Mouse (Mus musculus) cerebellum, postnatal 36 days (tissue): ENCODE results near the gene Kcnk4.

Source experiments
- DNase-seq, 2 experiments: peaks; one replicate each; pipeline ENCODE4 v3.0.0; 2021 to 2022; ENCODE audit warnings: mixed read lengths in 2 of 2

Gene Kcnk4

GRCm38 (mm10) chr19:6936299-6936698 lies 2.0 kb upstream of the Kcnk4 start:
- no peak for DNase-seq

- peak; percentile 65 to 71 for DNase-seq
Observed at GRCm38 (mm10) chr19:6933436-6934194, 700 bp downstream of the Kcnk4 start.

- no peak for DNase-seq
Observed at GRCm38 (mm10) chr19:6933102-6933435, 1.2 kb downstream of the Kcnk4 start.

- DNase-seq = no peak
Observed at GRCm38 (mm10) chr19:6932018-6932417, 2.3 kb downstream of the Kcnk4 start.

- peak in 1 of 2 experiments; percentile 20 for DNase-seq
Observed at GRCm38 (mm10) chr19:6931002-6931401, 3.3 kb downstream of the Kcnk4 start.

GRCm38 (mm10) chr19:6928080-6928479 lies 6.2 kb downstream of the Kcnk4 start:
- DNase-seq = no peak

- DNase-seq = no peak
Observed at GRCm38 (mm10) chr19:6926559-6927255, 7.6 kb downstream of the Kcnk4 start.

- DNase-seq = no peak
Observed at GRCm38 (mm10) chr19:6925611-6926329, 8.5 kb downstream of the Kcnk4 start.

- DNase-seq = no peak
Observed at GRCm38 (mm10) chr19:6925307-6925573, 9.1 kb downstream of the Kcnk4 start, which contains the start of gene Catsperz. Catsperz (minus strand) TSS chr19:6925380.

GRCm38 (mm10) chr19:6924461-6925306 lies 9.6 kb downstream of the Kcnk4 start:
- DNase-seq = peak; percentile 93

GRCm38 (mm10) chr19:6922901-6923735 lies 11.2 kb downstream of the Kcnk4 start:
- DNase-seq = no peak

- peak; percentile 99 to 100 for DNase-seq
Observed at GRCm38 (mm10) chr19:6921647-6922567, 12.4 kb downstream of the Kcnk4 start, which contains the start of gene Esrra. Esrra (minus strand) TSS chr19:6921813.

GRCm38 (mm10) chr19:6920741-6921636 lies 13.3 kb downstream of the Kcnk4 start:
- DNase-seq = peak in 1 of 2 experiments; percentile 56

- peak in 1 of 2 experiments; percentile 44 for DNase-seq
Observed at GRCm38 (mm10) chr19:6919876-6920740, 14.2 kb downstream of the Kcnk4 start.

GRCm38 (mm10) chr19:6919431-6919830 lies 14.9 kb downstream of the Kcnk4 start:
- no peak for DNase-seq

GRCm38 (mm10) chr19:6918321-6918720 lies 16.0 kb downstream of the Kcnk4 start:
- DNase-seq = no peak

GRCm38 (mm10) chr19:6916496-6916895 lies 17.8 kb downstream of the Kcnk4 start:
- DNase-seq = no peak

- no peak for DNase-seq
Observed at GRCm38 (mm10) chr19:6915276-6915675, 19.0 kb downstream of the Kcnk4 start.

- DNase-seq = no peak
Observed at GRCm38 (mm10) chr19:6914540-6914939, 19.8 kb downstream of the Kcnk4 start.
